In the genomic region with DNA sequence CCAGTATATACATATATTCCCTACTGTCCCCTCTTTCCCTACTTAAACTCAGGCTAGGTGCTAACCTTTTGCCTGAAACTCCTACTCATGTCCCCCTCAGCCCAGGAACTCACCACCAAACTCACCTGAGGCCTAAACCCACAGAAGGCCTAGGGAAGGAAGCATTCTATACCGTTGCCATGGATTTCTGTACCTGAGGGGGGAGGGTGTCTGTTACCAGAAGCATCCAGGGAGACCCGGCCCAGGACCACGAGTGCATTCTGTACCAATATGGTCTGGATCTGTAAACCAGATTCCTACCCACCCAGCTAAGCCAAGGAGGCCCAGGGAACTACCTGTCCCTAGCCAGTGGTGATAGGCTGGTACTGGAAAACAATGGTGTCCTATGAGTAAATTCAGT, we compare ENCODE assay signal across 11 mouse cellular contexts. TPM values are rescaled to one million over a fixed set of nuclear protein-coding genes. Genes with fewer than 3 reads are reported as not detected.
A peak's percentile ranks its signal among the peaks of the same experiment; 100 is the strongest.
DNase-seq lines count a peak whose midpoint lies in the region; ATAC-seq and TF ChIP-seq lines count a peak whose summit lies in the region.
"Had no signal": no experiment of that assay in that cellular context is flagged by ENCODE, and none has a peak within 500 bp of the region (broad histone marks: within the 10 kb centered on the region; RNA-seq: fewer than 3 reads in every experiment).

No protein-coding gene starts in this region.

- DNase-seq in kidney, postnatal 25 days = no peak
- no peak for DNase-seq in embryo, embryonic 10.5 days (ENCODE audit: low spot score)
- no peak for DNase-seq in layer of hippocampus, postnatal 14 days (ENCODE audit: low spot score in 2 of 2)
- DNase-seq in B cell, adult 2 months = no peak
- DNase-seq: cerebellum, adult 2 months; kidney, adult 11 months had no signal

- no peak for TF ChIP-seq POLR2A in ES-Bruce4 (IDR thresholded peaks at IDR 0.05; ENCODE audit: insufficient read depth, low read length)

- H3K27ac ChIP-seq in kidney, embryonic 16.5 days (ENCODE audit: low read length) = peak overlapping the region; percentile 96
- H3K27ac ChIP-seq in ES-Bruce4 (ENCODE audit: insufficient read depth, low read length) = peak overlapping the region; percentile 86
- peak overlapping the region; percentile 35; the same call in 1 of the 2 replicates for H3K27ac ChIP-seq in limb, embryonic 13.5 days

- peaks cover 14% of the 10 kb centered on the region for H3K36me3 ChIP-seq in kidney, embryonic 16.5 days (ENCODE audit: insufficient read depth, low read length)
- H3K36me3 ChIP-seq in E14TG2a.4 (ENCODE audit: insufficient read depth, low read length) (peaks cover 49% of the 10 kb centered on the region), ES-Bruce4 (ENCODE audit: control insufficient read depth, insufficient read depth, low read length, poor library complexity, severe bottlenecking) (0 out of 2 replicates have a peak, but pooled peaks cover 5% of the 10 kb centered on the region)
- peaks cover 16% of the 10 kb centered on the region for H3K36me3 ChIP-seq in limb, embryonic 13.5 days

- no peak for TF ChIP-seq EP300 in ES-Bruce4 (IDR thresholded peaks at IDR 0.05; ENCODE audit: insufficient read depth, low read depth, low read length)

- H3K4me2 ChIP-seq in kidney, embryonic 16.5 days (replicated peaks; ENCODE audit: low read depth, low read length) = peak overlapping the region; percentile 92
- H3K4me2 ChIP-seq in limb, embryonic 13.5 days (replicated peaks) = no peak overlapping the region; the same call in 1 of the 2 replicates

- H3K27me3 ChIP-seq in kidney, embryonic 16.5 days (ENCODE audit: insufficient read depth, low read length) = no peaks in the 10 kb centered on the region
- H3K27me3 ChIP-seq in E14TG2a.4 (ENCODE audit: insufficient read depth, low read length) (no peaks in the 10 kb centered on the region), ES-Bruce4 (ENCODE audit: control insufficient read depth, insufficient read depth, low read length, poor library complexity, severe bottlenecking) (no peaks in the 10 kb centered on the region)
- H3K27me3 ChIP-seq in limb, embryonic 13.5 days = no peaks in the 10 kb centered on the region

- no peak for TF ChIP-seq CTCF in E14TG2a.4 (conservative IDR thresholded peaks at IDR 0.05; ENCODE audit: low read length)
- TF ChIP-seq CTCF in ES-Bruce4 (IDR thresholded peaks at IDR 0.05; ENCODE audit: low read depth, low read length) = no peak

- no peak overlapping the region for H3K4me3 ChIP-seq in kidney, embryonic 16.5 days (ENCODE audit: low read length)
- H3K4me3 ChIP-seq in E14TG2a.4 (replicated peaks; ENCODE audit: low read length) (peak overlapping the region; percentile 92), ES-Bruce4 (ENCODE audit: low read depth, low read length) (no peak overlapping the region)
- no peak overlapping the region for H3K4me3 ChIP-seq in limb, embryonic 13.5 days

- peaks cover 36% of the 10 kb centered on the region for H3K4me1 ChIP-seq in kidney, embryonic 16.5 days (ENCODE audit: insufficient read depth, low read length)
- H3K4me1 ChIP-seq in E14TG2a.4 (replicated peaks; ENCODE audit: low read depth, low read length) (peaks cover 77% of the 10 kb centered on the region), ES-Bruce4 (ENCODE audit: control insufficient read depth, insufficient read depth, low read length) (peaks cover 7% of the 10 kb centered on the region)
- H3K4me1 ChIP-seq in limb, embryonic 13.5 days = peaks cover 19% of the 10 kb centered on the region

- H3K9me3 ChIP-seq in kidney, embryonic 16.5 days (ENCODE audit: low read length) = no peaks in the 10 kb centered on the region
- H3K9me3 ChIP-seq in E14TG2a.4 (ENCODE audit: low read length) (no peaks in the 10 kb centered on the region), ES-Bruce4 (replicated peaks; ENCODE audit: control insufficient read depth, insufficient read depth, low read length, poor library complexity, severe bottlenecking) (no peaks in the 10 kb centered on the region)
- H3K9me3 ChIP-seq in limb, embryonic 13.5 days = no peaks in the 10 kb centered on the region
- H3K9me3 ChIP-seq: heart, embryonic 13.5 days had no signal

- no peak overlapping the region; the same call in none of the 2 replicates for H3K9ac ChIP-seq in kidney, embryonic 16.5 days (replicated peaks; ENCODE audit: low read length)
- H3K9ac ChIP-seq in ES-Bruce4 (ENCODE audit: low read depth, poor library complexity, severe bottlenecking) = no peak overlapping the region
- 0 out of 2 replicates have a peak overlapping the region, but pooled peaks have one; percentile 19 for H3K9ac ChIP-seq in limb, embryonic 13.5 days

- ATAC-seq in kidney, embryonic 16.5 days (ENCODE audit: low FRiP score, low TSS enrichment) = no peak
- ATAC-seq in limb, embryonic 13.5 days (ENCODE audit: low FRiP score, low read depth) = no peak

- WGBS in kidney, embryonic 16.5 days = 69% methylated on average over 3 of the region's 3 CpGs
- 70% methylated on average over 3 of the region's 3 CpGs for WGBS in limb, embryonic 13.5 days

RNA-seq across cellular contexts. Expression of gene Lmntd2, which starts 0.4 kb away (rescaled TPM):
- 3.9 and 4.4 TPM in 2 replicates for polyA plus RNA-seq in kidney, embryonic 16.5 days (2015; fragmentation: Nextera tagmentation; extraction: Ambion mirVana)
- polyA plus RNA-seq in ES-Bruce4 (2011; ENCODE audit: insufficient read depth, insufficient read length, low read depth, missing spikeins) = 5.9 and 6.6 TPM in 2 replicates
- polyA plus RNA-seq in limb, embryonic 13.5 days (2015; fragmentation: Nextera tagmentation; extraction: Ambion mirVana) = 2.6 TPM in 2 replicates
- total RNA-seq in layer of hippocampus, postnatal 14 days (2021) = not detected

RNA-seq across cellular contexts. Expression of gene Rassf7, which starts 1.4 kb away (rescaled TPM):
- 76.3 and 78.3 TPM in 2 replicates for polyA plus RNA-seq in kidney, embryonic 16.5 days (2015; fragmentation: Nextera tagmentation; extraction: Ambion mirVana)
- polyA plus RNA-seq in ES-Bruce4 (2011; ENCODE audit: insufficient read depth, insufficient read length, low read depth, missing spikeins) = 29.6 and 36.3 TPM in 2 replicates
- polyA plus RNA-seq in limb, embryonic 13.5 days (2015; fragmentation: Nextera tagmentation; extraction: Ambion mirVana) = 32.7 and 34.0 TPM in 2 replicates
- total RNA-seq in layer of hippocampus, postnatal 14 days (2021) = 1 to 10 TPM in 1 of 2 experiments, under 1 TPM in 1; 0.83 to 1.2 TPM

RNA-seq across cellular contexts. Expression of gene Phrf1, which starts 14.3 kb away (rescaled TPM):
- polyA plus RNA-seq in kidney, embryonic 16.5 days (2015; fragmentation: Nextera tagmentation; extraction: Ambion mirVana) = 81.2 and 93.0 TPM in 2 replicates
- polyA plus RNA-seq in ES-Bruce4 (2011; ENCODE audit: insufficient read depth, insufficient read length, low read depth, missing spikeins) = 99.5 and 99.9 TPM in 2 replicates
- polyA plus RNA-seq in limb, embryonic 13.5 days (2015; fragmentation: Nextera tagmentation; extraction: Ambion mirVana) = 87.2 and 88.0 TPM in 2 replicates
- total RNA-seq in layer of hippocampus, postnatal 14 days (2021) = 10 to 100 TPM; 66.9 to 77.2 TPM

RNA-seq across cellular contexts. Expression of gene Lrrc56, which starts 20.4 kb away (rescaled TPM):
- polyA plus RNA-seq in kidney, embryonic 16.5 days (2015; fragmentation: Nextera tagmentation; extraction: Ambion mirVana) = 13.5 and 15.1 TPM in 2 replicates
- polyA plus RNA-seq in ES-Bruce4 (2011; ENCODE audit: insufficient read depth, insufficient read length, low read depth, missing spikeins) = 3.3 and 3.4 TPM in 2 replicates
- 11.4 and 12.9 TPM in 2 replicates for polyA plus RNA-seq in limb, embryonic 13.5 days (2015; fragmentation: Nextera tagmentation; extraction: Ambion mirVana)
- 1 to 10 TPM; 4.9 to 6.7 TPM for total RNA-seq in layer of hippocampus, postnatal 14 days (2021)

RNA-seq across cellular contexts. Expression of gene Hras, which starts 20.5 kb away (rescaled TPM):
- polyA plus RNA-seq in kidney, embryonic 16.5 days (2015; fragmentation: Nextera tagmentation; extraction: Ambion mirVana) = 40.3 and 78.3 TPM in 2 replicates
- 50.5 and 51.8 TPM in 2 replicates for polyA plus RNA-seq in ES-Bruce4 (2011; ENCODE audit: insufficient read depth, insufficient read length, low read depth, missing spikeins)
- polyA plus RNA-seq in limb, embryonic 13.5 days (2015; fragmentation: Nextera tagmentation; extraction: Ambion mirVana) = 94.5 and 97.5 TPM in 2 replicates
- total RNA-seq in layer of hippocampus, postnatal 14 days (2021) = 100 to 1,000 TPM; 204 to 208 TPM

Comparison
In these comparisons a context has a peak if more than half of its experiments do, and no peak if none do; other contexts are left out.
1. H3K27ac ChIP-seq: peak in every context shown above with its lines; median percentile 96 in kidney, embryonic 16.5 days; 86 in ES-Bruce4; 35 in limb, embryonic 13.5 days.